Mouse (Mus musculus) stomach, embryonic 15.5 days (tissue): ENCODE measurements around the gene Nek3. TPM values are rescaled to one million over a fixed set of nuclear protein-coding genes. Genes with fewer than 3 reads are reported as not detected.

ENCODE experiments used
- ATAC-seq: fragments of 200-750 bp; cut with Nextera tagmentation; 2 replicates; pipeline ENCODE4 v1.8.0; 2017; ENCODE audit warnings: low read depth, moderate number of reproducible peaks, moderate TSS enrichment; ENCODE audit not compliant: insufficient read depth, low FRiP score
- H3K27ac ChIP-seq: fragments of 300-500 bp; sonication (generic); 2 replicates; pipeline ENCODE4 v1.5.1; 2015; ENCODE audit warnings: mild to moderate bottlenecking, inconsistent platforms
- H3K27me3 ChIP-seq: fragments of 300-500 bp; sonication (generic); replicated peaks from 2 replicates; pipeline ENCODE4 v1.6.1; 2015; ENCODE audit warnings: inconsistent platforms
- H3K36me3 ChIP-seq: fragments of 300-500 bp; sonication (generic); 2 replicates; pipeline ENCODE4 v1.6.1; 2015; ENCODE audit warnings: inconsistent platforms
- H3K4me1 ChIP-seq: fragments of 300-500 bp; sonication (generic); 2 replicates; pipeline ENCODE4 v1.6.1; 2015; ENCODE audit warnings: inconsistent platforms
- H3K4me2 ChIP-seq: fragments of 300-500 bp; sonication (generic); 2 replicates; pipeline ENCODE4 v1.6.1; 2015; ENCODE audit warnings: mild to moderate bottlenecking, inconsistent platforms
- H3K4me3 ChIP-seq: fragments of 300-500 bp; sonication (generic); replicated peaks from 2 replicates; pipeline ENCODE4 v1.5.1; 2015; ENCODE audit warnings: inconsistent platforms
- H3K9ac ChIP-seq: fragments of 300-500 bp; sonication (generic); 2 replicates; pipeline ENCODE4 v1.6.1; 2015; ENCODE audit warnings: inconsistent platforms
- H3K9me3 ChIP-seq: fragments of 300-500 bp; sonication (generic); 2 replicates; pipeline ENCODE4 v1.6.1; 2016; ENCODE audit warnings: inconsistent platforms
- WGBS: fragments of 180-500 bp; shearing (Covaris S2); methylation state at CpG from one replicate; pipeline ENCODE4 v1.1.7; 2015; 5-methylcytosine and 5-hydroxymethylcytosine counted together
- polyA plus RNA-seq: library from polyadenylated mRNA; unstranded; fragments of >200 nt; fragmentation: Nextera tagmentation; extraction: Ambion mirVana; gene quantifications from 2 replicates; pipeline ENCODE4 v1.2.1, GENCODE M21; 2015

Nek3 gene
- 4.7 and 5.5 TPM in 2 replicates for polyA plus RNA-seq

DNA sequence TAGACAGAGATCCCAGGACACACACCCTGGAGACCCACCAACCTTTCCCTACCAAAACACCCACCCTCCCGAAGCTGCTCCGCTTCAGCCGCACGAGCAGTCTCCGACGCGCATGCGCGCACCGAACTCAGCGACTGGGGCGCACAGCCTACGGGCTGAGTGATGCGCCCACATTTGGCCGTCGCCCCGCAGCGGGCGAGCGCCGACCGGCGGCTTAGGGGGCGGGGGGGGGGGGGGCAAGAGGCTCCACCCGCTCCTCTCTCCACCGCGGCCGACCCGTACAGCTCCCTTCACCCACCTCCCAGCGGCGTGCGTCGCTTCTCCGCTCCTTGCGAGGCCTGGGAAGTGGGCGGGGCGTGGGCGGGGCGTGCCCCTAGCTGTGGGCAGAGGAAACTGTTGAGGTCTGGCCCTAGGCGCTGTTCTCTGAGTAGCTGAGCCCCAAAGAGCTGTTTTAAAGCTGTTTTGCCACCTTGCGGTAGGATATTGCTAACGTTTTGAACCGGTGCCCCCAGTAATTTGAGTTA lies at the start of gene Nek3:
TSS of gene Nek3 (minus strand) at position 356 of the 524 bp plus-strand sequence.
- peak; percentile 98 for ATAC-seq
- H3K4me1 ChIP-seq = peaks cover 8% of the 10 kb centered on the region; the same call in 1 of the 2 replicates
- peaks cover 17% of the 10 kb centered on the region; the same call in 1 of the 2 replicates for H3K36me3 ChIP-seq
- WGBS = under 1% methylated on average over 42 of the region's 43 CpGs
- no peaks in the 10 kb centered on the region for H3K27me3 ChIP-seq
- H3K4me2 ChIP-seq = peak within 1 kb of the TSS; percentile 60
- H3K27ac ChIP-seq = peak within 1 kb of the TSS; percentile 64
- H3K9me3 ChIP-seq = no peaks in the 10 kb centered on the region
- peak within 1 kb of the TSS; percentile 10; the same call in 1 of the 2 replicates for H3K9ac ChIP-seq
- peak within 1 kb of the TSS; percentile 56 for H3K4me3 ChIP-seq

DNA sequence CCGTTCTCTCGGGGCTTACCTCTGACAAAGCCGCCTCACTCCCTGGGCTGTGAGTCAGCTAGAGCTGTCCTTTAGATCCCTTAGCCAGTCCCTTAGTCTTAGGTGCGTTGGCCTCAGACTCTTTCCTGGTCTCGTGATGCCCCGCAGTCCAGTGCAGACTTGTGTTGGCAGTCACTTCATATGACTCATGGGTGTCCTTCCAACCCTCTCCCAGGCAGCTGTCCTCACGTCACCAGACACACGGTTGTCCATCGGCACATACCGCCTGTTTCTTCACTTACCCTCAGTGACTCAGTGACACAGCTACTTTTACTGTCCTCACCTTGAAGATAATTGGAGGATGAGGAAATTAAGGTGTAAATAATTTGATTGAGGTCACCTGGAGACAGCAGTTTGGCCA lies 48.6 kb upstream of the Nek3 start:
- WGBS = 93% methylated on average over 10 of the region's 10 CpGs
- H3K36me3 ChIP-seq = peaks cover 40% of the 10 kb centered on the region

DNA sequence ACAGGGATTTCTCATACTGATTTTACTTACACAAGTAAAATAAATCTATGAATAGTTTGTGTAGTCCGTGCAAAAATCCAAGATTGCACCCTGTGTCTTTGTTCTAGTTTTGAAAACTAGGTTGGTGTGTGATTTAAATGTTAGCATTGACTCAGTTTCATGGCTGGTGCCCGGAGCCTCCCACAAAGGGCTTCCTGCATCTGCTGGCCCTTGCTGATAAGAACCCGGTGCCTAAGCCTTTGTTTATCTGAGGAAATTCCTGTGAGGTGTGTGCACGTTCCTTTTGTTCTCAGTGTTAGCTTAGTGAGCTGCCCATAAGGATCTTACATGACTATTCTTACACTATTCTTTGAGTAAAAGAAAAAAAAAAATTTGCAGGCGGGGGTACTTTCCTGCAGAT lies 42.8 kb upstream of the Nek3 start:
- WGBS = 20% methylated on average over 5 of the region's 5 CpGs
- ATAC-seq = peak; percentile 92

More for the DNA sequence above, 48.6 kb upstream of the Nek3 start:
- Histone ChIP-seq H3K9ac (no peak overlapping the region), H3K9me3 (no peaks in the 10 kb centered on the region), H3K4me2 (no peak overlapping the region), H3K27me3 (no peaks in the 10 kb centered on the region), H3K4me1 (no peaks in the 10 kb centered on the region), H3K4me3 (no peak overlapping the region), H3K27ac (no peak overlapping the region)
- no peak for ATAC-seq

DNA sequence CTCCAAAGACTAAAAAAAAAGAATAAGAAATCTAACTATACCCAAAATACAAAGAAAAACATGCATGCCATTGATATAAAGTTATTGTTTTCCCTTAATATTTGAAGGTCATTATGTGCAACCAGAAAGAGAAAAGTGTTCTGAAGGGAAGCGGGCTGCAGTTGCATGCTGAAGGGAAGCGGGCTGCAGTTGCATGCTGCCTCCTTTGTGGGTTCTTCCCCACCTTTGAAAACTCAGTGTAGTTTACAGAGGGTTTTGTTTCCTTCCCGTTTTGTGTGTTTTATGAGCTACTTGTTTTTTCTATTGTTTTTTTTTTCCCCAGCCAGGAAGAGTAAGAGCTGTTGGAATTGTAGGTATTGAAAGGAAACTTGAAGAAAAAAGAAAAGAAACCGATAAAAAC lies 41.3 kb upstream of the Nek3 start:
- Histone ChIP-seq H3K4me2 (no peak overlapping the region), H3K9me3 (no peaks in the 10 kb centered on the region), H3K9ac (no peak overlapping the region), H3K27me3 (no peaks in the 10 kb centered on the region), H3K27ac (no peak overlapping the region; the same call in 1 of the 2 replicates), H3K4me3 (no peak overlapping the region), H3K4me1 (no peaks in the 10 kb centered on the region), H3K36me3 (peaks cover 19% of the 10 kb centered on the region)
- 62% methylated on average over 4 of the region's 4 CpGs for WGBS
- no peak for ATAC-seq

More for the DNA sequence above, 42.8 kb upstream of the Nek3 start:
- no peak overlapping the region for H3K9ac ChIP-seq
- peaks cover 23% of the 10 kb centered on the region for H3K36me3 ChIP-seq
- H3K4me2 ChIP-seq = no peak overlapping the region
- H3K4me3 ChIP-seq = no peak overlapping the region
- no peaks in the 10 kb centered on the region for H3K27me3 ChIP-seq
- 0 out of 2 replicates have a peak overlapping the region, but pooled peaks have one; percentile 32 for H3K27ac ChIP-seq
- H3K4me1 ChIP-seq = no peaks in the 10 kb centered on the region
- no peaks in the 10 kb centered on the region for H3K9me3 ChIP-seq

DNA sequence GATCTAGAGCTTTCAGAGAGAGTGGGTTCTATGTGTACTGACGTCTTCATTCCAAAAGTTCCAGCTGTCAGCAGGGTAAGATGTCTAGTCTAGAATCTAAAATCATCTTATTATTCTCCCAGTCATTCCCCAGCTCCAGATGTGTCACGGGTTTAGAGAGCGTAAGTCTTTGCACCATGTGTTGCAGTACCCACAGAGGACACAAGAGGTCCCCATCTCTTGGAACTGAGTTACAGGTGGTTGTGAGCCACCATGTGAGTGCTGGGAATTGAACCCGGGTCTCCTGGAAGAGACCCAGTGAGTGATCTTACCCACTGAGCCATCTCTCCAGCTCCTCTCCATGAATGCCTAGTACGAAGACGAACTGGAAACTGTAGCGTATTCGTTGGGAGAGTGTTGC lies 33.2 kb upstream of the Nek3 start:
- 98% methylated on average over 8 of the region's 8 CpGs for WGBS
- peaks cover 13% of the 10 kb centered on the region for H3K36me3 ChIP-seq

DNA sequence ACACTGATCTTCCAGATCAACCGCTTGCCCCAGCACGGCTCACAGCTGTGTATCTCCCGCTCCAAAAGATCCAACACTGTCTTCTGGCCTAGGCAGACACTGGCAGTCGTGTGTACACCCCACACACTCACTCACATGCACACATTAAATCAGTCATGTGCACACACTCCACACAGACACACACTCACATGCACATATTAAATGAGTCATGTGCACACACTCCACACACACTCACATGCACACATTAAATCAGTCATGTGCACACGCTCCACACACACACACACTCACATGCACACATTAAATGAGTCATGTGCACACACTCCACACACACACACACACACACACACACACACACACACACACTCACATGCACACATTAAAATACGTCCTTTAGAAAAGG lies 31.7 kb upstream of the Nek3 start:
- Histone ChIP-seq H3K4me1 (peaks cover 7% of the 10 kb centered on the region; the same call in 1 of the 2 replicates), H3K9ac (no peak overlapping the region), H3K36me3 (peaks cover 10% of the 10 kb centered on the region), H3K27ac (no peak overlapping the region), H3K4me3 (no peak overlapping the region), H3K9me3 (no peaks in the 10 kb centered on the region), H3K4me2 (no peak overlapping the region), H3K27me3 (no peaks in the 10 kb centered on the region)
- ATAC-seq = no peak
- 81% methylated on average over 6 of the region's 6 CpGs for WGBS

More for the DNA sequence above, 33.2 kb upstream of the Nek3 start:
- Histone ChIP-seq H3K4me2 (no peak overlapping the region), H3K4me1 (peaks cover 4% of the 10 kb centered on the region; the same call in 1 of the 2 replicates), H3K27ac (no peak overlapping the region), H3K27me3 (no peaks in the 10 kb centered on the region), H3K9me3 (no peaks in the 10 kb centered on the region), H3K4me3 (no peak overlapping the region), H3K9ac (no peak overlapping the region)
- ATAC-seq = no peak

DNA sequence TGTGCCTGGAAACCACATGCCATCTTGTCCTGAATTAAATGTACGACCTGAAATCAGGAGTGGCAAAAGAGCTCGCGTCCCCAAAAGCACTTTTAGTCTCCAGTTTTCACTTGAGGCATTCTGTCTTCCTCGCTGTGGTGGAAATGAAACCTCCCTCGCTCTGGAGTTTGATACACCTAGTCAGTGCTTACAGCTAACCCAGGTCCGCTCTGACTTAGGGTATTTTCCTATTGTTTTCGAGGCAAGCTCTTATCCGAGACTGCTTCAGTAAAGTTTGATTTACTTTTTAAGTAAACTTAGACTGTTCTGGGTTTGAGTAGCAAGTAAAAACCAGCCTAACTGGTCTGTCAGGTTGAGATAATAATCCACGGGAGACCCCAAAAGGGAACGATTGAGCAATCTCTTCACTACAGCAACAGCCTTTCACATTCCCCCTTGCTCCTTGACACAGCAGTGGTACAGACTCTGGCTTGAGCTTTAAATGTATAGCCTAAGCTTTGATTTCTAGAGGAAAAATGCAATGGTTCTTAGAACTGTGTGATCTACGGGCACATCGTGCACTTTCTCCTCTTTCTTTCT lies 27.3 kb upstream of the Nek3 start:
- ATAC-seq = peak; percentile 73
- Histone ChIP-seq H3K27me3 (no peaks in the 10 kb centered on the region), H3K36me3 (no peaks in the 10 kb centered on the region), H3K4me2 (peak overlapping the region; percentile 57), H3K4me3 (peak overlapping the region; percentile 82), H3K27ac (peak overlapping the region; percentile 99), H3K4me1 (peaks cover 7% of the 10 kb centered on the region; the same call in 1 of the 2 replicates), H3K9ac (peak overlapping the region; percentile 90; the same call in 1 of the 2 replicates), H3K9me3 (no peaks in the 10 kb centered on the region)
- 10% methylated on average over 12 of the region's 12 CpGs for whole genome bisulfite sequencing

DNA sequence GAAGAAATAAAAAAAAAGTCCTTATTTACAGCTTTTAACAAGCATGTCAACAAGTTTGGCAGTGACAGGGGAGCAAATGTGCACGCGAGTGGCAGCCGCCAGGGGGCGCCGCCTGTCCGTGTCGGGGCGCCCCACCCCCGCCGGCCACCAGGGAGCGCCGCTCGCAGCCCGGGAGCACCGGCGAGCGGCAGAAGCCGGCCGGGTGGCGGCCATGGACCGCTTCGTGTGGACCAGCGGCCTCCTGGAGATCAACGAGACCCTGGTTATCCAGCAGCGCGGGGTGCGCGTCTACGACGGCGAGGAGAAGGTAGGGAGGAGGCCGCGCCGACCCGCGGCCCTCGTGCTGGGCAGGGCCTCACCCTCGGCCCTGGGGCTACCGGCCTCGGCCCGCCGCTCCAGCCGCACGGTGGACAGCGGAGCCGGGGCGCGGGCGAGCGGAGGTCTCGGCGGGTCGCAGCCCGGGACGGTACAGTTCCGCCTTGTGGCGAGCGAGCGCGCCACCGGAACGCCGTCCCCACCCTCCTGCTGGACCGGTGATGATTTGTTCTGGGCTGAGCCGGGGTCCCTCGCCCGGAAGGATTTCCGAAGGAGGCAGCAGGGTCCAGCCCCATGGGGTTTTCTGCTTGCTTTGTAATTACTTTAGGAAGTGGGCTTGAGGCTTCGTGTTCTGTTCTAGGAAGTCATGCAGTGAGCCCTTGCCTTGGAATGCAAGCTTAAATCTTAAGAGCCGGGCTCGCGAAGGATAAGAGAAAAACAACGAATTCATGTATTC lies 26.6 kb upstream of the Nek3 start, which contains the start of gene Vps36:
TSS of gene Vps36 (plus strand) at position 150 of the 772 bp plus-strand sequence.
- H3K4me3 ChIP-seq = peak within 1 kb of the TSS; percentile 82
- no peaks in the 10 kb centered on the region for H3K36me3 ChIP-seq
- under 1% methylated on average over 73 of the region's 73 CpGs for WGBS
- no peaks in the 10 kb centered on the region for H3K27me3 ChIP-seq
- H3K9ac ChIP-seq = peak within 1 kb of the TSS; percentile 90
- H3K9me3 ChIP-seq = no peaks in the 10 kb centered on the region
- peak within 1 kb of the TSS; percentile 99 for H3K27ac ChIP-seq
- ATAC-seq = peak; percentile 89
- H3K4me1 ChIP-seq = peaks cover 7% of the 10 kb centered on the region; the same call in 1 of the 2 replicates
- peak within 1 kb of the TSS; percentile 57 for H3K4me2 ChIP-seq

DNA sequence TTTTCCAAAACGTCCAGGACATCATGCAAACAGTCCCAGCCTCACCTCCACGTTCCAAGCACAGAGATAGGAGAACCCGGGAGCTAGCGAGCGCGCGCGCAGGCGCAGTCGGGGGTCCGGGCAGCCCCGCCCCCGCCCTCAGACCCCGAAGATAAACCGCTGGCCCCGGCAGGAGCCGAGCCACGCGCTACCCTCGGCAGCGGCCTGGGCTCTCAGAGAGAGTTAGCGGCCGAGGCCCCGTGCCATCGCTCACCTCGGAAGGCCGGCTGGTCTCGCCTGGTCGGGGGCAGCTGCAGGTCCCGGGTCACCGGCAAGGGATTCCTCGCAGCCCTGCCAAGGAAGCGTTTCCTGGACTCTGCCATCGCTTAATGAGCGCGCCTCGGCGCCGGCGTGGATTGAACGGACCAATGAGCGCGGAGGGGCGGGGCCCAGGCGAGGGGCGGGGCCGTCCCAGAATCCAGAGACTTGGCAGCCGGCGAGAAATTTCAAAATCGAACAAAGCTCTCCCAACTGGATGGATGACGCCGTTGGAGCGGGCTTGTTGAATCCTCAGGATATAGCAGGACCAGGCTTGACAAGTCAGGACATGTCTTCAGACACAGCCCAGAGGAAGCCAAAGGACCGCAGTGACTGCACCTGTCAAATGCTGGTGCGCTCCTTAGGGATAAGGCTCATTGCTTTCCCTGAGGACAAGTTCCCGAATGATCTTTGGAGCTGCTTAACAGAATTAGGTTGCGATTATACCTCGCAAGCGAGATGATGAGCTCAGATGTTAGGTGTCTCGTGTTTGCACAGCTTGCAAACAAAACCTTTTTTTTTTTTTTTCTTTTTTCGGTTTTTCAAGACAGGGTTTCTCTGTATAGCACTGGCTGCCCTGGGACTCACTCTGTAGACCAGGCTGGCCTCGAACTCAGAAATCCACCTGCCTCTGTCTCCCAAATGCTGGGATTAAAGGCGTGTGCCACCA lies 19.5 kb upstream of the Nek3 start, which contains the start of gene Ckap2:
TSS of gene Ckap2 (minus strand) at position 389 of the 967 bp plus-strand sequence.
- peak within 1 kb of the TSS; percentile 85 for H3K27ac ChIP-seq
- no peaks in the 10 kb centered on the region for H3K36me3 ChIP-seq
- H3K4me1 ChIP-seq = peaks cover 18% of the 10 kb centered on the region
- peak within 1 kb of the TSS; percentile 62; the same call in 1 of the 2 replicates for H3K9ac ChIP-seq
- peak within 1 kb of the TSS; percentile 71 for H3K4me3 ChIP-seq
- no peaks in the 10 kb centered on the region for H3K27me3 ChIP-seq
- 2% methylated on average over 63 of the region's 63 CpGs for WGBS
- ATAC-seq = peak; percentile 97
- H3K4me2 ChIP-seq = peak within 1 kb of the TSS; percentile 75
- H3K9me3 ChIP-seq = no peaks in the 10 kb centered on the region

DNA sequence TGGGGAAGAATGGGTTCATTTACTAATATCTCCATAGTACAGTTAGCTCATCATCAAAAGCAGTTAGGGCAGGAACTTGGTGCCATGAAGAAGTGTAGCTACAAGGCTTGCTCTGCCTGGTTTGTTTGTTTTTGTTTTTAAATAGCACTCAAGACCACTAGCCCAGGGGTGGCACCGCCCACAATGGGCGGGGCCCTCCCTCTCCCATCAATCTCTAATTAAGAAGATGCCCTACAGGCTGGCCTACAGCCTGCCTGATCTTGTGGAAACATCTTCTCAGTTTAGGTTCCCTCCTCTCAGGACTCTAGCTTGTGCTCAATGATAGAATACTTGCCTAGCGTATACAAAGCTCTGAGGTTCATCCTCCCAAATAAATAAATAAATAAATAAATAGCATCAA lies 18.6 kb upstream of the Nek3 start:
- Histone ChIP-seq H3K4me3 (peak overlapping the region; percentile 71), H3K27ac (peak overlapping the region; percentile 85), H3K36me3 (no peaks in the 10 kb centered on the region), H3K4me1 (peaks cover 18% of the 10 kb centered on the region), H3K4me2 (peak overlapping the region; percentile 75), H3K9me3 (no peaks in the 10 kb centered on the region), H3K9ac (peak overlapping the region; percentile 62; the same call in 1 of the 2 replicates), H3K27me3 (no peaks in the 10 kb centered on the region)
- WGBS = 3% methylated on average over 3 of the region's 3 CpGs
- ATAC-seq = peak; percentile 44; the same call in 1 of the 2 replicates

DNA sequence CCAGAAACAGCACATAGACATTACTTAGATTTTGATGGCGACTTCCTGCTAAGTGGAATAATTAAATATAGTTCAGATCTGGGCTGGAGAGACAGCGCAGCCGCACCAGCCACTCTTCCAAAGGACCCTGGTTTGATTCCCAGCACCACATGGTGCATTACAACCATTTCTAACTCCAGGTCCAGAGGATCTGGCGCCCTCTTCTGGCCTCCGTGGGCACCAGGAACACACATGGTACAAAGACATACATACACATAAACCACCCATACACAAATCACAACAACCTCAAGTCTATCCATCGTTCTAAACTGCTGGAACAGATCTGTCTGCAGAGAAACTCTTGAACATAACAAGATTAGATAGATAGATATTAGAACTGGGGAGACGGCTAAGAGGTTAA lies 9.7 kb upstream of the Nek3 start:
- Histone ChIP-seq H3K4me2 (no peak overlapping the region), H3K27ac (no peak overlapping the region), H3K9me3 (no peaks in the 10 kb centered on the region), H3K27me3 (no peaks in the 10 kb centered on the region), H3K4me3 (no peak overlapping the region), H3K36me3 (peaks cover 29% of the 10 kb centered on the region), H3K4me1 (no peaks in the 10 kb centered on the region), H3K9ac (no peak overlapping the region)
- ATAC-seq = no peak
- WGBS = 96% methylated on average over 7 of the region's 7 CpGs
